Mouse (Mus musculus): ENCODE data around the gene Rap1gap2.

Rap1gap2 gene

DNA sequence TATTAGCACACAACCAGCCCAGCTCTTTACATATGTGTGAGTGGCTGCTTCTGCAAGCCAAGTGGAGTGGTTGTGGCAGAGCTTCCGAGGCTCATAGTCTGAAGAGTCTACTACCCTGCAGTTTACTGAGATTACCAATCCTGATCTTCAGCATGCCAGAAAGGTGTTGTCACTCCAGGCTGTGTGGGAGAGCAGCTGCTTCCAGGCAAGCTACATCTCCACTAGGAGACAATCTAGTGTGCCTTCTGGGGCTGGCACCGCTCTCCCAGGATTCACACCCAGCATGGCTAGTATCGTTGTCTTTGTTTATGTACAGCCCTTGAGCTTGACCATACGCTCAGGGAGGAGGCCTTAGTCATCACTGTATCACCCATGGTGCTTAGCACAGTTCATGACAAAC lies 191.1 kb downstream of the Rap1gap2 start:
- intact Hi-C loops (cut with DNase I): no loop called here

DNA sequence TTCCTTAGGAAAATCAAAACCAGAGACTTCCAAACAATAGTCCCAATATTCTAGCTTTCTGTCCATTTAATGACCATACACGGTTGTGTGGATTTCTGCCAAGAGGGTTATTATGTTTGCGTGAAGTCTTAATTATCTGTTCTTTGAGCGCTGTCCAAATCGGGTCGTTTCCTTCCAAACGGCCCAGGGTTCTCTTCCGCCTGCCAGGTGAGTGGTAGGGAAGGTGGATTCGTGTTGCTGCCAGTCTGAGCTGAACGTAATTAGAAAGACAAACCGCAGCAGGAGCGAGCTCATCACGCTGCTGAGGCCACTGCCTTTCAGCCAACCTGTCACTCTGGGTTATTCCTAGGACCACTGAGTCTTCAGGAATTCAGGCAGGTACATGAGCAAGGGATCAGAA lies 195.0 kb downstream of the Rap1gap2 start:
- intact Hi-C loops (cut with DNase I): no loop called here

DNA sequence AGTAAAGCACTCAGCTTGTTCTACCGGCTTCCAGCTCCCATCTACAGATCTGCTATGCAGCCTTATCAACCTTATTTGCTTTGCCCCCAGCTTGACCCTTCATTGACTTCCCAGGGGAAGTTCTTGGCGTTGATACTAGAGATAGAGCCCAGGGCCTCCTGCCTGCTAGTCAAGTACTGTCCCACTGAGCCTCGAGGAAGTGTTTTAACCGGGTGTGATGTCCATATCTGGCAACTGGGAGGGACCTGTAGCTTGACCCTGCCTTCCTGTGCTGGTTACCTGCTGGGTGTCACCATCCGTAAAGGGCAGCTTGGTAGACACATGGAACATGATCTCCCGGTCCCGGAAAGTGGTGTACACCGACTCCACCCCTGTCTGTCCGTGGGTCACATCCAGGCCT lies 196.6 kb downstream of the Rap1gap2 start:
- intact Hi-C loops (cut with DNase I): no loop called here

DNA sequence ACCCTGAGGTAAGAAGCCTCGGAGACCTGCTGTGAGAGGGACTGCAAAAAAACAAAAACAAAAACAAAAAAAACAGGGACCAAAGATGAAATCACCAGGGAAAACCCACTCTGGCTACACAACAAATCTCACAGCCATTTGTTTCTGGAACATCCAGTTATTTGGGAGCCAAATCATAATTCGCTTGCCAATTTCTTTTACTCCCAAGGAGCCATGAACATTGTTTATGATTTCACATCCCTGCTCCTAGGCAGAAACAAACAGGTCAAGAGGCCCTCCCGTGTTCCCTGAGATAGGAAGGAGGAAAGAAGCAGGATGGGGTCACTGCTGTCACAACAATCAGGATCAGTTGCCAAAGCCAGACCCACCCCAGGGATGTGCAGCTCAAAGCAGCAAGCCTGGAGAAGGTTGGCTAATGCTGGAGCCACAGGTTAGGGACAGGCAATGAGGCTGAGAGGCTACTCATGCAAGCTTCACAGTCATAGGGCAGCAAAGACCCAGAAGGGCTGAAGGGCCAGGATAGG lies 197.2 kb downstream of the Rap1gap2 start:
- intact Hi-C loops (cut with DNase I): no loop called here

DNA sequence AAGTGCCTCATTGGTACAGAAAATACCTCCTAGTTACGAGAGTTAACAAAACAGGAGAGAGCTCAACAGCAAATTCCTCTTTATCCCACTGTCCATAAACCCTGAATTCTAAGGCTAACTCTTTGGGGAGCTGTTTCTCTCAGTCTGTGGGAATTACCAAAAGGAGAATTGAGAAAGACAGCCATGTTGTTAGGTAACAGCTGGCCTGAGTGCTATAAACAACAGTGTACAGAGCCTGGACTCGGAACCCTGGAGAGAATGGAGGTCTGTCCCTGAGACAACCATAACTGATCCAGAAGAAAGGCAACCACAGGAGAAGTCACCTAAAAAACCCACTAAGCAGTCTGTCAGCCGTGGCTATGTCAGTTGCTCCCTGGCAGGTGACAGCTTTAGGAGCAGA lies 198.3 kb downstream of the Rap1gap2 start:
- intact Hi-C loops (cut with DNase I): no loop called here

DNA sequence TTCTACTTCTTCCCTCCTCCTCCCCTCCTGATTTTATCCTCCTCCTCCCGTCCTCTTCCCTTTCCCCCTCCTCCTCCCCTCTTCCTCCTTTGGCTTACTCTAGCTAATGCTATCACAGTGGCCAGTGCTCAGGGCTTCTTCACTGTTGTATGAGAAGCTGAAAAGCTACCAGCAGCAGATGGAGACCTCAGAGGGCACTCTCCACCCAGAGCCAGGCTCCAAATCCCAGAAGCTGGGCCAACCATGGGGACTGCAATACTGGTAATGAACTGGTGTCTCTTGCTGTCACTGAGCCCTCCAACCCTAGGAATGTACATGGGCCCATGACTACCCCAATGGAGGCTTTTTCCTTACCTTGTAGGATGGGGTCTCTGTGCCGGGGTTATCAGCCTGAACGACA lies 198.8 kb downstream of the Rap1gap2 start:
- intact Hi-C loops (cut with DNase I): no loop called here

DNA sequence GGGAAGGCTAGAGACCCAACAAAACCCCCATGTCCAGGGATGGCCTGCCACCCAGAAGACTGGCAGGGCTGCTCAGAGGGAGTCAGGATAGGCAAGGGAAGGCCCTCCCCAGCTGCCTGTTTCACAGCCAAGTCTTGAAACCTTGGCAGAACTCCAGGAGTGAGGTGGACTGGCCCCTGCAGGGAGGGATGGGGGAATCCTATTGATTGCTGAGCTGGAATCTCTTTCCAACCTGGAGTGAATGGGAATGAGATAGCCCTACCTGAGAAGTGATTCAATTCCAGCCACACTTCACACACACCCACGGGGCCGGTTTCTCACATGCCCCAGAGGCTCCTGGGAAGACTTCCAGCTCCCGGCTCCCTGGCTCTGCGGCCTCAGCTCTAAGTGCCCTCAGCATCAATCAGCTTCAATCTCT lies 200.9 kb downstream of the Rap1gap2 start:
- intact Hi-C loops (cut with DNase I): loop anchor here (5.0 kb wide), 1 partner anchor 138 kb away; no protein-coding TSS in a partner anchor

DNA sequence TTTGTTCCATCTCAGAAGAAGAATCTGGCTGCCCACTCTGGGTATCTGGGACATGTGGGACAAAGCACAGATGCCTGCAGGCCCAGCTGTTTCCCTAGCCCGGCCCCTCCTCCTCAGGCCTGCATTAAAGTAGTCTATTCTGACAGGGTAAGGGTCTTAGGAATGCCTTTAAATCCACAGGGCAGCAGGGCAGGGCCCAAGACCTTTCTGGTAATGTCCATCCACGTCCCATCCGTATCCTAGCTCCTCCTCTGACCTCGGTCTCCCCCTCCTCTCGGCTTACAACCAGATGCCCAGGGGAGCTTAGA lies 201.3 kb downstream of the Rap1gap2 start:
- intact Hi-C loops (cut with DNase I): loop anchor here (5.0 kb wide), 1 partner anchor 138 kb away; no protein-coding TSS in a partner anchor

DNA sequence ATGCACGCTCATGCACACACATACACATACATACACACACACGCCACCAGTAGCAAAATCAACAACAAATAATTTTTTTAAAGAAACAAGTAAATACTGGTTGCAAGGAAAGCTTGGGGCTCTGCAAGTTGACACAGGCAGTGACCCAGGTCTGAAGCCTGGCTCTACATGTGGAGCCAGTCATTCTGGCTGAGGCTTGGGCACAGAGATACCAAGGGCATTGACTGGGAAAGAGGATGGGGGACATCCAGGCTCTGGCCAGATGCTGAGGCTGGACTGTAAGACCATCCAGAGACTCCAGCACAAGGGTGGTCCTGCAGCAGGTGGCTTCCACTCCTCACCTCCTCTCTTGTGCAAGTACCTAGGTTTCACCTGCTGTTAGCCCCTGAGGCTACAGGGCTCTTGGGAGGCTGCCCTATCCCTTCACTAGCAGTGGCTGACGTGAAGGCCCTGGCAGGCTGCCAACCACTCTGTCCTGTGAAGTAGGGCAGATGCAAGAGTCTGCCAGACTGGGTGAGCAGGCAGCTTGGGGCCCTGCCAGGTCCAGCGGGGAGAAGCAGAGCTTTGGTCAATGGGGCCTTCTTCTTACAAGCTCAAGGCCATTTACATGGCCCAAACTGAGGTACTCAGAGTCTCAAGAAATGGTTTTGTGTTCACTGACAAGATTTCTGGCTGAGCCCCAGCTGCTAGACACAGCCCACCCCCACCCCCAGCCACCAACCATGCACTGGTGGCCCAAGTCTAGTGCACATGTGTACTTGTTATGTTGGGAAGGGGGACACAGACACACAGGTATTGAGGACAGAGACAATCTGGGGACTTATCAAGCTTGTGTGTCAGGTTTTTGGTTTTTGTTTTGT lies 201.9 kb downstream of the Rap1gap2 start:
- intact Hi-C loops (cut with DNase I): loop anchor here (5.0 kb wide), 1 partner anchor 138 kb away; no protein-coding TSS in a partner anchor

DNA sequence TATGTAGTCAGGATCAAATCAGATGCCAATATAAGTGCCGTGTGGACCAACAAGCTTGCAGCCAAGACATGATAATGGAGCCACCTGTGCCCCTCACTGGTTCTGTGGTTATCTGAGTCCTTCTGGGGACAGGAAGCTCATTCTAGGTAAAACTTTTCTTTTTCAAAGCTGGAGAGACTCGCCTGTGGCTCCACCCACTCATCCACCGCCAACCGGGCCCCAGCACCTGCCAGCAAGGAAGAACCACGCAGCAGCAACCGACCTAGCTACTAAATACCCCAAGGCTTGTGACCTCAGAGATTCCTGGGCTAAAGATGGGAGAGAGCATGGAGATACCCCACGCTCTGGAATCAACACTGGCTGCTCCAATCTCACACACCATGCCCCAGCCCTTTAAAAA lies 205.5 kb downstream of the Rap1gap2 start:
- intact Hi-C loops (cut with DNase I): loop anchor here (5.0 kb wide), 1 partner anchor 142 kb away; no protein-coding TSS in a partner anchor

DNA sequence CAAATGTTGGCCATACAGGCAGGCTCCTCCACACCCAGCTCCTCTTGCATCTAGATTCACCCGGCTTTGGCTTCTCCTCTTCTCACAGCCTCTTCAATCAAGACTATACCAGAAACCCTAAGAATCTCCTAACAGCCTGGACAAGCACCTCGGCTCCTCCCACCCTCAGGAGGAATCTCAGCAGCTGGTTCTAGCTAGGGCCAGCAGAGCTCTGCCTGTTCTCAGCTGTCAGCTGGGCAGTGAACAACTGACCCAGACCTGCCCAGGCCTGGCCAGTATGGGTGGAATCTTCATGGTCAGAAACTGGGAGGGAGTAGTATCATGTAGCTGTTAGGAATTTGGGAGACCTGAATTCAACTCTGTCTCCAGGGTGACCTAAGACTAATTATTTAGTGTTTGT lies 206.5 kb downstream of the Rap1gap2 start:
- intact Hi-C loops (cut with DNase I): loop anchor here (5.0 kb wide), 1 partner anchor 118 kb away; no protein-coding TSS in a partner anchor

DNA sequence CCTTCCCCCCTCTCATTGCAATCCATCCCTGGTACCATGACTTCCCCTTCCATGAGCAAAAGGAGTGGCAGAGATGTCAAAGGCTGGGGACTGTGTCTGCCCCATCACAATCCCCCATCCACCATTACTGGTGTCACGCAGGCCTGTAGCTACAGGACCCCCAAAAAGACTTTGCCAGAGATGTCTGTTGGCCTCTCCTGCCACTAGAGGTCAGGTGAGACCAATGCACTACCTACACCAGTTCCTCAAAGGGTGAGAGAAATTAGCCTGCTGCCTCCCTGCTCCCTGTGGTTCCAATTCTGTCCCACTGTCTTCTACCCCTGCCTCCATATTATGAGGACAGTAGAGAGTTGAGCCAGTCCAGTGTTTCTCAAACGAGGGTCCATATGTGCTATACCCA lies 208.6 kb downstream of the Rap1gap2 start:
- intact Hi-C loops (cut with DNase I): loop anchor here (5.0 kb wide), 1 partner anchor 120 kb away; no protein-coding TSS in a partner anchor

DNA sequence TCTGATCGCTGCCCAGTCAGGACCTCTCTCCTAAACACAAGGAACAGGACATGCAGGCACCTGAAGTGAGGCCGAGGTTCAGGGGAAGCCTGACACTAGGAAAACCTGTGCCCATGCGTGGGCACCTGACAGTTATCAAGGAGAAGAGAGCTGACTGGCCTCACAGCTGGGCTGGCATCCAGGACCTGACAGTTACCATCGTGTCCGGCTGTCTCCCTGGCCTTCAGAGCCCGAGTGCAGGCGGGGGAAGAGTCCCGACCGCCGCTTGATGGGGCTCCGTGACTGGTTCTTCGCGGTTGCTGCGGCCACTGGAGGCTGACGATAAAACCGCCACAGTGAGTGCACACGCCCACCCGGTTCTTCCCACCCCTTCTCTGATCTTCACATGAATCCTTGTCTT lies 215.1 kb downstream of the Rap1gap2 start:
- intact Hi-C loops (cut with DNase I): no loop called here

DNA sequence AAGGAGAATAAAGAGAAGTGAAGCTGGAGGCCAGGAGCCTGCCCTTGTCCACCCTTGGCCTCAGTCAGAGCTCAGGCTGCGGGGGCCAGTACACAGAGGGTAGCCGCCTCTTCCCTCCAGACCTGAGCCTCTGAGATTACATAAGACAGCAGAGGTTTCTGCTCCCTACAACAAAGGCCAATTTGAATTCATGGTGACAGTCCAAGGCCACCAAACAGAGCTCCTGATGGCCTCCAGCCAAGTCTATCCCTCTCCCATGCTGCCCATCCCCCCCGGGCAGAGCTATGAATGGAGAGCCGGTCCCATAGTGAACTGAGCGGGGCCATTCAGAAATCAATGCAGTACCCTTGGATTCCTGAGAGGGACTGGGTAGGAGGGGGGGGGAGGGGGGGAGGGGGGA lies 217.2 kb downstream of the Rap1gap2 start:
- intact Hi-C loops (cut with DNase I): no loop called here

DNA sequence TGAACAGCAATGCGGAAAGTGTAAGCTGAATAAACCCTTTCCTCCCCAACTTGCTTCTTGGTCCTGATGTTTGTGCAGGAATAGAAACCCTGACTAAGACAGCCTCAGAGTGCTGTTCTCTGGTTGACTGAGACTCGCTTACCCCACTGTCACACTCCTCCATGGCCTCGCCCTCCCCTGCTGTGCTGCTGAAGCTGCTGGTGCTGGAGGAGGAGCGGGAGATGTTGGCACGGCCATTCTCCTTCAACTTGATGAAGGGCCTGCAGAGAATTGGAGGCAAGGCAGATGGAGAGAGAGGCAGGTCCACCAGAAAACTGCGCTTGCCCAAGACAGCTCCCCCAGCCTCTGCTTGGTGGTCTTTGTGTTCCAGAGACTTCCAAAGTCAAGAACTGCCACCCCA lies 217.8 kb downstream of the Rap1gap2 start:
- intact Hi-C loops (cut with DNase I): no loop called here

DNA sequence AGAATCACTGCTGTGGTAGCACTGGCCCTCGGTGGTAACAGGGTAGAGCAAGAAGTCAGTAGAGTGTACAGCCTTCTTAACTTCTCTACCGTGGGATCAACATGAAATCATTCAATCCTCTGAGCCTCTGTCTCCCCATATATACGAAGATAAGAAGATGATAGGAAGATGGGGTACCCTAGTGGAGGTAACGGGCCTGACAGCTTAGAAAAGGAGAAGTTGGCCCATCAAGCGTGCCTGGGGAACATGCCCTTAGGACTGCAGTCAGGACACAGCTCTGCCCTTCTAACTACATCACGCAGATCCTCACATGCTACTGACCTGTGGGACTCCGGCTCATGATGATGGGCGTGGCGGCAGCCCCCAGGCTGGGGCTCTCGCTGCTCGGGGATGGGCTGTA lies 218.8 kb downstream of the Rap1gap2 start:
- intact Hi-C loops (cut with DNase I): no loop called here

DNA sequence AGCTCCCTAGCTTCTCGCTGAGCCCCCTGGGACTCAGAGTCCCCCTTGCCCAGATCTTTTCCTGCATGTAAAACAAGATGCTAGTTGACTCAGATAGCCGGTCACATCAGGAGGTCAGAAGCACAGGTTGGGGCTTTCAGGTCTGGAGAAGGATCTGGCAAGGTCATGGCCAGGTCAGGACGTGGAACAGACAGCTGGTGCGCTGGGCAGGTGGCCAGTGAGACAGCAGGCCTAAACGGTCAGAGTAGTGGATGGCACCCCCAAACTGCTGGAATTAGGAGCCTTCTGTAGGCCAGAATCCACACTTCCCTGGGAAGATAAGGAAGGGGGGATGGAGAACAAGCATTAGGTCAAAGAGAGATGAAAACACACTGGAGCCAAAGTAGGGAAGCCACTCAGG lies 223.5 kb downstream of the Rap1gap2 start:
- intact Hi-C loops (cut with DNase I): no loop called here

DNA sequence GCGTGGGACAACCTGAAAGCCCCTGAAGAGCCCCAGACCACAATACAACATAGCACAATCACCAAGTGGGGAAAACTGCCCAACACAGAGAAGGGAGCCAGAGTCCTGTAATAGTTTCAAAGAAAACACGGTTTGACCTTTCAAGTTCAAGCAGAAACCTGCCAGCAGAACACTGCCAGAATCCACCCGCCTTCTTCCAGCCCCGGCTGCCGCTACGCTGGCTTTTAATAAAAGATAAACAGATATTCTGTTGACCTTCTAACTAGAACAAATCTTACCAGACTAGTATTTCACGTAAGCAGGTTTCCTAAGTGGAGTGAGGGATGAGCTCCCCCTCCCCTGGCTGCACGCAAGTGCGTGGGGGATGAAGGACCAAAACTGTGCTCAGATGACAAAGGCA lies 225.0 kb downstream of the Rap1gap2 start:
- intact Hi-C loops (cut with DNase I): no loop called here

DNA sequence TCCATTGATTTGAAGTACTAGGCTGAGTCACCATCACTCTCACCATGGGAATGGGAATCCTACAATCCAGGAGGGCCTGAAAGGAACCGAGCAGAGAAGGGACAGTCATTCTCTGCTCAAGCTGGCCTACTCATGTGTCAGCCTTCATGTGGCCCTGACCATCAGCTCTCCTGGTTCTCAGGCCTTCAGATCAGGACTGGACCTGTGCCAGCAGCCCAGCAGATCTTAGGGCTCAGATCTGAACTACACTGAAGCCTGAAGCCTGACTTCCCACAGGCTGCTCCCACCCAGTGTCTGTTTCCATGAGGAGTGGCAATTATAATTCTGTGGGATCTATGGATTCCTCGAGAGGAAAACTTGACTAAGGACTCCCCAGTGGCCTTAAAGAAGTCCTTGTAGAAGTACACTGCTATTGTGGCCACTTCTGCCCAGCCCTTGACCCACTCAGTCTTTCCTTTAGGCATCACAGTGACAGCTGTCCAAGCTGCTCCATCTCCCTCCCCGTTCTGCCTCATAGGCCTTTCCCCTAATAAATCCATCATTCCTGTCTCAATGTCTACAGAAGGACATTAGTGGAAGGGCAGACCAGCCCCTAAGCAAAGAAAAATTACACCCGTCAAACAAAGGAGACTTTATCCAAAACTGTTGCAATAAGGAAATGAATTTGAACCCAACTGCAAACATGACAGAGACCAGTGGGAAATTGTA lies 231.4 kb downstream of the Rap1gap2 start:
- intact Hi-C loops (cut with DNase I): loop anchor here (5.0 to 10.0 kb wide), 4 partner anchors 148 to 1155 kb away; partner anchors contain the start of gene Zfp616

DNA sequence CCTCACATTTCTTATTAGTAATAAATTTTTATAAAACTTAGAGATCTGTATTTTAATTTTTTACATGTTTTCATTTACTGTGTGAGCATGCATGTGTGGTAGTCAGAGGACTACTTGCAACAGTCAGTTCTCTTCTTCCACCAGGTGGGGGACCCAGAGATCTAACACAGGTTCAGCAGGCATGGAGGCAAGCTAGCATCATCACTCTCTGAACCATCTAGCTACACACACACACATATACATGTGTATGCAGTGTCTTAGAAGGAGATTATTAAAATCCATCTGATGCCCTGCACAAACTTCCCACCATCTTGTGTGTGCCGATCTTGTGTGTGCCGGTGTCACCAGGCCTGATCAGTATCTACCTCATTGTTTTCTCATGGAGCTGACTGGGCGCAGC lies 233.9 kb downstream of the Rap1gap2 start:
- intact Hi-C loops (cut with DNase I): loop anchor here (5.0 to 10.0 kb wide), 4 partner anchors 150 to 1152 kb away; partner anchors contain the start of gene Zfp616

DNA sequence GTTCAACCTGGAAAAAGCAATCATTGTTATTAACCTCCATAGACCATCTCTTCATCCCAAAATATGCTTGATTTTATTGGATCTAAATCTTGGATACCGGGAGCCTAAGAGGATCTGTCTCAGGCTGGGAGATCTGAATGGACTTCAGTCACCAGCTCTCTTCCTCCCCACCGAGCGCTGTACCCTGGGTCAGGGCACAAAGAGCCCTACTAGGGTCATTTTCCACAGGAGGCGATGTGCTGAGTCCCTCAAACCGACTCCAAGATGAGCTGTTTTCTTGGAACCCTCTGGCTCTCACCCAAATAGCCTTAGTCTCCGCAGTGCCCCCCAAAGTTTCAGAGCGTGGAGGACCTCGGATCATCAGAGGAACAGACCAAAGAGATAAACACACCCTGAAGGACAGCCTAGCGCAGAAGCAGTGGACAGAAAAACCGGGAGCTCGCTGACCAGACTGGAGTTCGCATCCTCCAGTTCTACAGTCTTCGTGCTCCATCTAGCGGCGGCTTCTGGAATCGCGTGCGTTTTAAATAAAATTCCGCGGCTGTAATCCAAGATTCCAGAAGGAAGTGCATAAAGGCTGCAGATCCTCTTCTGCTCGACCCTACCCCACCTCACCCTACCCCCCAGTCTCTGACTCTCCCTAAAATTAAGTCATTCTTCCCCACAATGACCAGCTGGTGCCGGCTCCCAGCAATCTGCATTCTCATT lies 239.2 kb downstream of the Rap1gap2 start:
- intact Hi-C loops (cut with DNase I): loop anchor here (10.0 kb wide), 2 partner anchors 307 to 1147 kb away; partner anchors contain the start of gene Zfp616
